Mouse (Mus musculus): ENCODE data around the gene Ubqln5.

DNA sequence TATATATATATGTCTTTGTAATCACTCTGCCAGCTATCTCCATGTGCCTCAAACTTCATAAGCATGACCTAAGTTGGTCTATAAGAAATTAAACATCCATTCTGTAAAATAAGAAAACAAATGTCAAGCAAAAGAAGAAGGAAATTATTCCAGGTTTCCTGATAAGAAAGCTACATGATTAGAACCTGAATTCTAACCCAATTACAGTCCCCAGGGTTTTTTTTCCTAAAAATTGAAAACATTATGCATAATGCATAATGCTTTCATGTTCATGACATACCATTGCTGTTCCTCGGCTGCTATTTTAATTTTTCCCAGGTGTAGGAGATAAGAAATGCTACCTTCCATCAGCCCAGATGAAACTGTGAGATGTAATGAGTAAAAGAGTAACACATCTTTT, 44.3 kb downstream of the Ubqln5 start, which contains the start of gene Olfr645:
- no peak for TF ChIP-seq POLR2A (IDR thresholded peaks at IDR 0.05; ENCODE audit: low read depth, low read length)
- no peak for TF ChIP-seq CTCF (IDR thresholded peaks at IDR 0.05; ENCODE audit: extremely low read depth, insufficient read length, insufficient replicate concordance, low read depth, low read length)

Data from small intestine, adult 2 months (tissue).